ENCODE assay signal across 8 mouse cellular contexts in the genomic region with DNA sequence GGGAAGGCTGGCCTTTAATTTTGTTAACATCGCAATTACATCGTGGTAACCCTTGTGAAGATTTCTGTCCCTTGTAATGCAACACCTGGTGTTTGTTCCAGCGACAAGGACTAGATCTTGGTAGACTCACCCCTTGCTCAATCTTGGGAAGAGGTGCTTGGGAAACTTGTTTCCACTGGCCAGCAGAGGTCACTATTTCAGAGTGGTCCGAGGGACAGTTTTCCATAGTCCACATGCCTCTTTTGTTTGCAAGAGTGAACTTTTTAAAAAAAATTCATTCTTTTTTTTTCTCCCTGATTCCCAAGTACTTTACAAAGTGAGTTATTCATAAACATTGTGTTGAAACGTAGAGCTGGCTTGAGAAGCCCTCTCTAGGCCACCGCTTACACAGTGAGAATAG. TPM values are rescaled to one million over a fixed set of nuclear protein-coding genes. Genes with fewer than 3 reads are reported as not detected.
A peak's percentile ranks its signal among the peaks of the same experiment; 100 is the strongest.
DNase-seq lines count a peak whose midpoint lies in the region; ATAC-seq and TF ChIP-seq lines count a peak whose summit lies in the region.

No protein-coding gene starts in this region.

- H3K4me1 ChIP-seq in kidney, adult 2 months (ENCODE audit: control insufficient read depth, insufficient read depth, low read length): no peaks in the 10 kb centered on the region
- no peaks in the 10 kb centered on the region for H3K4me1 ChIP-seq in kidney, embryonic 14.5 days (ENCODE audit: control insufficient read depth, insufficient read depth, low read length)
- H3K4me1 ChIP-seq in embryonic facial prominence, embryonic 10.5 days: peaks cover 9% of the 10 kb centered on the region

- 23% methylated on average over 6 of the region's 6 CpGs for WGBS in kidney, adult 2 months
- whole genome bisulfite sequencing in kidney, embryonic 14.5 days: 21% methylated on average over 6 of the region's 6 CpGs
- WGBS in embryonic facial prominence, embryonic 10.5 days: 20% methylated on average over 6 of the region's 6 CpGs

- no peaks in the 10 kb centered on the region for H3K9me3 ChIP-seq in kidney, embryonic 14.5 days (ENCODE audit: control insufficient read depth, low read length)
- H3K9me3 ChIP-seq in embryonic facial prominence, embryonic 10.5 days: no peaks in the 10 kb centered on the region

- no peak overlapping the region for H3K9ac ChIP-seq in kidney, embryonic 14.5 days (ENCODE audit: low read depth, low read length)

- peak; percentile 64 for TF ChIP-seq CTCF in kidney, adult 2 months (conservative IDR thresholded peaks at IDR 0.05; ENCODE audit: insufficient read depth, insufficient read length, low read depth, low read length)

- H3K36me3 ChIP-seq in kidney, adult 2 months (ENCODE audit: control insufficient read depth, insufficient read depth, low read length): no peaks in the 10 kb centered on the region
- H3K36me3 ChIP-seq in kidney, embryonic 14.5 days (ENCODE audit: control insufficient read depth, insufficient read depth, low read length): peaks cover 5% of the 10 kb centered on the region
- H3K36me3 ChIP-seq in embryonic facial prominence, embryonic 10.5 days (replicated peaks): peaks cover 19% of the 10 kb centered on the region

- no peak overlapping the region for H3K4me2 ChIP-seq in kidney, embryonic 14.5 days (replicated peaks; ENCODE audit: low read depth, low read length)

- no peak overlapping the region for H3K27ac ChIP-seq in kidney, adult 2 months (ENCODE audit: insufficient read depth, low read depth, low read length)
- no peak overlapping the region for H3K27ac ChIP-seq in kidney, embryonic 14.5 days (ENCODE audit: low read depth, low read length)
- H3K27ac ChIP-seq in embryonic facial prominence, embryonic 10.5 days (replicated peaks): peak overlapping the region; percentile 65; the same call in 1 of the 2 replicates

- peak; percentile 59 for DNase-seq in kidney, adult 2 months
- peak; percentile 13 for DNase-seq in ZHBTc4 (ENCODE audit: low read depth, low spot score)
- peak; percentile 66 for DNase-seq in embryonic facial prominence, embryonic 10.5 days (ENCODE audit: low spot score)
- DNase-seq in kidney, postnatal 14 days: peak; percentile 62
- peak; percentile 61 for DNase-seq in mesoderm, embryonic 11.5 days (ENCODE audit: low read depth, low spot score)
- DNase-seq in yolk sac, embryonic 10.5 days (ENCODE audit: low spot score): no peak
- no peak for DNase-seq in right cerebral cortex, postnatal 36 days (ENCODE audit: low spot score in 2 of 2)

- H3K27me3 ChIP-seq in kidney, adult 2 months (replicated peaks; ENCODE audit: control insufficient read depth, insufficient read depth, low read length): no peaks in the 10 kb centered on the region
- no peaks in the 10 kb centered on the region for H3K27me3 ChIP-seq in kidney, embryonic 14.5 days (ENCODE audit: control insufficient read depth, insufficient read depth, low read length)
- peaks cover 10% of the 10 kb centered on the region; the same call in 1 of the 2 replicates for H3K27me3 ChIP-seq in embryonic facial prominence, embryonic 10.5 days (replicated peaks; ENCODE audit: low read depth, poor library complexity, severe bottlenecking)

- ATAC-seq in kidney, embryonic 14.5 days (ENCODE audit: low FRiP score, low TSS enrichment): no peak

- TF ChIP-seq POLR2A in kidney, adult 2 months (IDR thresholded peaks at IDR 0.05; ENCODE audit: low read depth, low read length): no peak

- no peak overlapping the region for H3K4me3 ChIP-seq in kidney, adult 2 months (ENCODE audit: insufficient read depth, low read depth, low read length)
- H3K4me3 ChIP-seq in kidney, embryonic 14.5 days (ENCODE audit: low read length): no peak overlapping the region
- H3K4me3 ChIP-seq in embryonic facial prominence, embryonic 10.5 days: no peak overlapping the region

RNA-seq across cellular contexts. Expression of gene Glis1, which starts 12.2 kb away (rescaled TPM):
- polyA plus RNA-seq in kidney, adult 2 months (2012; rRNA removed): 15.2 and 19.7 TPM in 2 replicates
- polyA plus RNA-seq in kidney, embryonic 14.5 days (2014; fragmentation: Nextera tagmentation; extraction: Ambion mirVana): 4.0 and 4.3 TPM in 2 replicates
- polyA plus RNA-seq in embryonic facial prominence, embryonic 10.5 days (2016; fragmentation: Nextera tagmentation; extraction: Ambion mirVana): 3.7 and 7.3 TPM in 2 replicates

RNA-seq across cellular contexts. Expression of gene Ndc1, which starts 54.6 kb away (rescaled TPM):
- polyA plus RNA-seq in kidney, adult 2 months (2012; rRNA removed): 11.3 and 16.1 TPM in 2 replicates
- polyA plus RNA-seq in kidney, embryonic 14.5 days (2014; fragmentation: Nextera tagmentation; extraction: Ambion mirVana): 26.4 and 48.9 TPM in 2 replicates
- polyA plus RNA-seq in embryonic facial prominence, embryonic 10.5 days (2016; fragmentation: Nextera tagmentation; extraction: Ambion mirVana): 51.5 and 56.1 TPM in 2 replicates

Comparison
In these comparisons a context has a peak if more than half of its experiments do, and no peak if none do; other contexts are left out.
1. DNase-seq: peak in kidney, adult 2 months (single experiment), ZHBTc4 (single experiment), embryonic facial prominence, embryonic 10.5 days (single experiment), kidney, postnatal 14 days (single experiment) and mesoderm, embryonic 11.5 days (single experiment); none in yolk sac, embryonic 10.5 days (single experiment) and right cerebral cortex, postnatal 36 days (0 of 2).